In genomic region chr10:95265576-95265975, GRCm38 (mm10) we compare ENCODE assay signal across 10 mouse cellular contexts. TPM values are rescaled to one million over a fixed set of nuclear protein-coding genes. Genes with fewer than 3 reads are reported as not detected.
DNase-seq lines count a peak whose midpoint lies in the region; ATAC-seq and TF ChIP-seq lines count a peak whose summit lies in the region.
"Had no signal": no experiment of that assay in that cellular context is flagged by ENCODE, and none has a peak within 500 bp of the region (broad histone marks: within the 10 kb centered on the region; RNA-seq: fewer than 3 reads in every experiment).

No protein-coding gene starts in this region.

- no peak for ATAC-seq in liver, embryonic 11.5 days (replicated peaks; ENCODE audit: low FRiP score)
- ATAC-seq in forebrain, embryonic 13.5 days = no peak

- peak overlapping the region; percentile 71 for H3K4me2 ChIP-seq in liver, embryonic 11.5 days
- H3K4me2 ChIP-seq in forebrain, embryonic 13.5 days = peak overlapping the region; percentile 76
- H3K4me2 ChIP-seq in myocyte (ENCODE audit: low read depth) = peak overlapping the region; percentile 77

- H3K4me3 ChIP-seq in liver, embryonic 11.5 days (ENCODE audit: low read depth, low read length) = no peak overlapping the region
- H3K4me3 ChIP-seq in forebrain, embryonic 13.5 days = no peak overlapping the region
- peak overlapping the region; percentile 16 for H3K4me3 ChIP-seq in myocyte

- no peaks in the 10 kb centered on the region for H3K9me3 ChIP-seq in liver, embryonic 11.5 days (ENCODE audit: control insufficient read depth, low read length)
- H3K9me3 ChIP-seq in forebrain, embryonic 13.5 days (replicated peaks) = no peaks in the 10 kb centered on the region

- H3K27me3 ChIP-seq in liver, embryonic 11.5 days (replicated peaks; ENCODE audit: control insufficient read depth, insufficient read depth, low read length) = peaks cover 3% of the 10 kb centered on the region; the same call in 1 of the 2 replicates
- peaks cover 24% of the 10 kb centered on the region for H3K27me3 ChIP-seq in forebrain, embryonic 13.5 days
- no peaks in the 10 kb centered on the region for H3K27me3 ChIP-seq in myocyte (ENCODE audit: control insufficient read depth, insufficient read depth, insufficient read length)

- H3K9ac ChIP-seq in liver, embryonic 11.5 days (ENCODE audit: low read depth, low read length) = no peak overlapping the region
- H3K9ac ChIP-seq in forebrain, embryonic 13.5 days = 0 out of 2 replicates have a peak overlapping the region, but pooled peaks have one; percentile 0

- H3K27ac ChIP-seq in liver, embryonic 11.5 days (ENCODE audit: low read depth, low read length) = no peak overlapping the region
- H3K27ac ChIP-seq in forebrain, embryonic 13.5 days = no peak overlapping the region
- H3K27ac ChIP-seq: macrophage had no signal

- no peak for TF ChIP-seq POLR2A in myocyte (IDR thresholded peaks at IDR 0.05; ENCODE audit: insufficient read length, low read depth)

- DNase-seq in embryo, embryonic 10.5 days (ENCODE audit: low spot score) = peak; percentile 46
- no peak for DNase-seq in embryo, embryonic 9.5 days (ENCODE audit: extremely low spot score)
- DNase-seq in liver, embryonic 11.5 days (ENCODE audit: low spot score) = no peak
- no peak for DNase-seq in liver
- no peak for DNase-seq in spleen, adult 18-20 months
- DNase-seq in adrenal gland, postnatal 10 days = no peak
- DNase-seq: adrenal gland, postnatal 36 days had no signal

- peaks cover 8% of the 10 kb centered on the region; the same call in 1 of the 2 replicates for H3K4me1 ChIP-seq in liver, embryonic 11.5 days (replicated peaks; ENCODE audit: control insufficient read depth, insufficient read depth, low read length)
- peaks cover 35% of the 10 kb centered on the region for H3K4me1 ChIP-seq in forebrain, embryonic 13.5 days

- WGBS in liver, embryonic 11.5 days = 60% methylated on average over 4 of the region's 4 CpGs
- WGBS in forebrain, embryonic 13.5 days = 47% methylated on average over 4 of the region's 4 CpGs

- no peaks in the 10 kb centered on the region for H3K79me2 ChIP-seq in myocyte (ENCODE audit: control insufficient read depth, insufficient read depth)

- H3ac ChIP-seq in myocyte (ENCODE audit: control insufficient read depth, insufficient read length) = no peak overlapping the region

- H3K36me3 ChIP-seq in liver, embryonic 11.5 days (ENCODE audit: control insufficient read depth, insufficient read depth, low read length) = no peaks in the 10 kb centered on the region
- no peaks in the 10 kb centered on the region for H3K36me3 ChIP-seq in forebrain, embryonic 13.5 days (ENCODE audit: poor library complexity, severe bottlenecking)
- no peaks in the 10 kb centered on the region for H3K36me3 ChIP-seq in myocyte (ENCODE audit: control insufficient read depth, insufficient read depth)

TF ChIP-seq in myocyte, 11 proteins besides CTCF, POLR2A, EP300 and RAD21:
- TF ChIP-seq MYOD1 (IDR thresholded peaks at IDR 0.05; ENCODE audit: control insufficient read depth in 1 of 3, insufficient read length in 2 of 3, low read depth in 2 of 3) (no peak), POLR2AphosphoS2 (IDR thresholded peaks at IDR 0.05; ENCODE audit: insufficient read length, low read depth) (no peak), CEBPB (IDR thresholded peaks at IDR 0.05; ENCODE audit: insufficient read depth, poor library complexity, severe bottlenecking) (no peak), USF1 (IDR thresholded peaks at IDR 0.05; ENCODE audit: low read depth) (no peak), MYOG (IDR thresholded peaks at IDR 0.05; ENCODE audit: control insufficient read depth in 1 of 3, insufficient read depth in 1 of 3, insufficient read length in 2 of 3, low read depth in 2 of 3) (no peak), E2F4 (IDR thresholded peaks at IDR 0.05; ENCODE audit: insufficient read depth) (no peak), SRF (IDR thresholded peaks at IDR 0.05; ENCODE audit: control insufficient read depth, insufficient read length, low read depth) (no peak), REST (IDR thresholded peaks at IDR 0.05; ENCODE audit: insufficient read depth, insufficient read length) (no peak)

RNA-seq across cellular contexts. Expression of gene Cradd, which starts 58.4 kb away (rescaled TPM):
- 10.1 and 10.5 TPM in 2 replicates for polyA plus RNA-seq in liver, embryonic 11.5 days (2014; fragmentation: Nextera tagmentation; extraction: Ambion mirVana)
- 11.3 and 12.5 TPM in 2 replicates for polyA plus RNA-seq in forebrain, embryonic 13.5 days (2015; fragmentation: Nextera tagmentation; extraction: Ambion mirVana)
- 9.5 TPM for polyA plus RNA-seq in myocyte (2012; fragmentation: generic; extraction: Trizol)
- 10 to 100 TPM in 1 of 2 experiments, 1 to 10 TPM in 1; 8.2 to 13.4 TPM for total RNA-seq in adrenal gland, postnatal 10 days (2021)
